Mouse (Mus musculus): ENCODE results near the gene Lgmn.

GRCm38 (mm10) chr12:102383288-102383687, 56.3 kb downstream of the Lgmn start:
- TF ChIP-seq CTCF (IDR thresholded peaks at IDR 0.05; ENCODE audit: low read depth), result no peak
- TF ChIP-seq EP300 (IDR thresholded peaks at IDR 0.05; ENCODE audit: low read depth), result no peak

Measured in liver, embryonic 14.5 days (tissue).